13 mouse cellular contexts compared by ENCODE assay signal in genomic region chr8:11460934-11461333, GRCm38 (mm10). TPM values are rescaled to one million over a fixed set of nuclear protein-coding genes. Genes with fewer than 3 reads are reported as not detected.
DNase-seq lines count a peak whose midpoint lies in the region; ATAC-seq and TF ChIP-seq lines count a peak whose summit lies in the region.
"Had no signal": no experiment of that assay in that cellular context is flagged by ENCODE, and none has a peak within 500 bp of the region (broad histone marks: within the 10 kb centered on the region; RNA-seq: fewer than 3 reads in every experiment).

No protein-coding gene starts in this region.

- no peaks in the 10 kb centered on the region for H3K27me3 ChIP-seq in midbrain, embryonic 14.5 days (ENCODE audit: control insufficient read depth, insufficient read depth, low read length)
- no peaks in the 10 kb centered on the region for H3K27me3 ChIP-seq in midbrain, embryonic 11.5 days (ENCODE audit: control insufficient read depth, insufficient read depth, low read length)
- no peaks in the 10 kb centered on the region for H3K27me3 ChIP-seq in heart, embryonic 13.5 days (replicated peaks)
- H3K27me3 ChIP-seq in forebrain, embryonic 12.5 days = no peaks in the 10 kb centered on the region
- H3K27me3 ChIP-seq: embryonic facial prominence, embryonic 15.5 days; hindbrain, embryonic 15.5 days; neural tube, embryonic 15.5 days had no signal

- ATAC-seq in midbrain, embryonic 14.5 days (ENCODE audit: low FRiP score, low TSS enrichment) = no peak
- ATAC-seq in midbrain, embryonic 11.5 days (ENCODE audit: low FRiP score) = no peak
- ATAC-seq in heart, embryonic 13.5 days (ENCODE audit: extremely low read depth, insufficient number of reproducible peaks, low FRiP score, low TSS enrichment) = no peak
- ATAC-seq in forebrain, embryonic 12.5 days (ENCODE audit: low FRiP score) = no peak

- H3K36me3 ChIP-seq in midbrain, embryonic 14.5 days (ENCODE audit: control insufficient read depth, insufficient read depth, low read length) = no peaks in the 10 kb centered on the region
- no peaks in the 10 kb centered on the region for H3K36me3 ChIP-seq in midbrain, embryonic 11.5 days (ENCODE audit: control insufficient read depth, insufficient read depth, low read length)
- H3K36me3 ChIP-seq in heart, embryonic 13.5 days = 0 out of 2 replicates have a peak, but pooled peaks cover 4% of the 10 kb centered on the region
- no peaks in the 10 kb centered on the region for H3K36me3 ChIP-seq in forebrain, embryonic 12.5 days (replicated peaks)
- H3K36me3 ChIP-seq: embryonic facial prominence, embryonic 15.5 days; hindbrain, embryonic 15.5 days; neural tube, embryonic 15.5 days had no signal

- no peak overlapping the region for H3K9ac ChIP-seq in midbrain, embryonic 14.5 days (replicated peaks; ENCODE audit: low read length)
- H3K9ac ChIP-seq in midbrain, embryonic 11.5 days (ENCODE audit: low read length) = no peak overlapping the region
- no peak overlapping the region for H3K9ac ChIP-seq in heart, embryonic 13.5 days
- no peak overlapping the region for H3K9ac ChIP-seq in forebrain, embryonic 12.5 days
- H3K9ac ChIP-seq: embryonic facial prominence, embryonic 15.5 days; hindbrain, embryonic 15.5 days; liver, embryonic 14.5 days; neural tube, embryonic 15.5 days had no signal

- intact Hi-C loops in gastrocnemius, adult 2 months (cut with DNase I) = no loop called here

- TF ChIP-seq CTCF in gastrocnemius, adult 2 months (IDR thresholded peaks at IDR 0.05) = no peak

- H3K27ac ChIP-seq in gastrocnemius, adult 2 months = no peak overlapping the region
- no peak overlapping the region for H3K27ac ChIP-seq in midbrain, embryonic 14.5 days (replicated peaks; ENCODE audit: low read depth, low read length)
- H3K27ac ChIP-seq in midbrain, embryonic 11.5 days (ENCODE audit: low read depth, low read length) = no peak overlapping the region
- H3K27ac ChIP-seq in heart, embryonic 13.5 days (replicated peaks) = peak overlapping the region; percentile 46
- no peak overlapping the region for H3K27ac ChIP-seq in forebrain, embryonic 12.5 days
- H3K27ac ChIP-seq: embryonic facial prominence, embryonic 15.5 days; hindbrain, embryonic 15.5 days; liver, embryonic 14.5 days; neural tube, embryonic 15.5 days had no signal

- peak; percentile 51 for DNase-seq in gastrocnemius, adult 2 months
- DNase-seq in gastrocnemius, postnatal 25 days = no peak
- DNase-seq in midbrain, embryonic 14.5 days = peak; percentile 40
- DNase-seq in midbrain, embryonic 11.5 days (ENCODE audit: low spot score, missing footprints) = no peak
- peak; percentile 53 to 87 for DNase-seq in monocyte, adult 2 months (ENCODE audit: low read depth in 1 of 2, low spot score in 2 of 2)
- DNase-seq in urinary bladder, postnatal 25 days (ENCODE audit: low spot score) = no peak
- DNase-seq: thymus, postnatal 36 days had no signal

- H3K4me3 ChIP-seq in gastrocnemius, adult 2 months = no peak overlapping the region
- H3K4me3 ChIP-seq in midbrain, embryonic 14.5 days (replicated peaks; ENCODE audit: low read depth, low read length) = no peak overlapping the region
- H3K4me3 ChIP-seq in midbrain, embryonic 11.5 days (ENCODE audit: low read depth, low read length) = no peak overlapping the region
- H3K4me3 ChIP-seq in heart, embryonic 13.5 days = no peak overlapping the region
- no peak overlapping the region for H3K4me3 ChIP-seq in forebrain, embryonic 12.5 days (replicated peaks)
- H3K4me3 ChIP-seq: embryonic facial prominence, embryonic 15.5 days; hindbrain, embryonic 15.5 days; neural tube, embryonic 15.5 days had no signal

- no peaks in the 10 kb centered on the region for H3K9me3 ChIP-seq in midbrain, embryonic 14.5 days (ENCODE audit: control insufficient read depth, low read length)
- no peaks in the 10 kb centered on the region for H3K9me3 ChIP-seq in midbrain, embryonic 11.5 days (ENCODE audit: control insufficient read depth, low read length)
- H3K9me3 ChIP-seq in heart, embryonic 13.5 days = no peaks in the 10 kb centered on the region
- no peaks in the 10 kb centered on the region for H3K9me3 ChIP-seq in forebrain, embryonic 12.5 days
- H3K9me3 ChIP-seq: embryonic facial prominence, embryonic 15.5 days; hindbrain, embryonic 15.5 days; neural tube, embryonic 15.5 days had no signal

- H3K4me1 ChIP-seq in midbrain, embryonic 14.5 days (ENCODE audit: control insufficient read depth, insufficient read depth, low read length) = no peaks in the 10 kb centered on the region
- peaks cover 2% of the 10 kb centered on the region; the same call in 1 of the 2 replicates for H3K4me1 ChIP-seq in midbrain, embryonic 11.5 days (ENCODE audit: control insufficient read depth, insufficient read depth, low read length)
- peaks cover 72% of the 10 kb centered on the region for H3K4me1 ChIP-seq in heart, embryonic 13.5 days
- H3K4me1 ChIP-seq in forebrain, embryonic 12.5 days = peaks cover 4% of the 10 kb centered on the region; the same call in 1 of the 2 replicates
- H3K4me1 ChIP-seq: hindbrain, embryonic 15.5 days had no signal

- 58% methylated on average over 2 of the region's 2 CpGs for WGBS in midbrain, embryonic 14.5 days
- 62% methylated on average over 2 of the region's 2 CpGs for WGBS in midbrain, embryonic 11.5 days
- 10% methylated on average over 2 of the region's 2 CpGs for WGBS in heart, embryonic 13.5 days
- 55% methylated on average over 2 of the region's 2 CpGs for WGBS in forebrain, embryonic 12.5 days

- H3K4me2 ChIP-seq in midbrain, embryonic 14.5 days (ENCODE audit: low read length) = no peak overlapping the region
- H3K4me2 ChIP-seq in midbrain, embryonic 11.5 days = no peak overlapping the region
- no peak overlapping the region for H3K4me2 ChIP-seq in heart, embryonic 13.5 days
- no peak overlapping the region for H3K4me2 ChIP-seq in forebrain, embryonic 12.5 days
- H3K4me2 ChIP-seq: embryonic facial prominence, embryonic 15.5 days; hindbrain, embryonic 15.5 days; neural tube, embryonic 15.5 days had no signal

RNA-seq across cellular contexts. Expression of gene Rab20, which starts 17.6 kb away (rescaled TPM):
- 1 to 10 TPM; 1.3 to 2.5 TPM for total RNA-seq in gastrocnemius, adult 2 months (2021)
- total RNA-seq in gastrocnemius, postnatal 25 days (2021) = under 1 TPM; 0.51 to 0.90 TPM
- polyA plus RNA-seq in midbrain, embryonic 14.5 days (2014; fragmentation: Nextera tagmentation; extraction: Ambion mirVana) = 0.25 and 0.31 TPM in 2 replicates
- 0.63 and 0.65 TPM in 2 replicates for polyA plus RNA-seq in midbrain, embryonic 11.5 days (2014; fragmentation: Nextera tagmentation; extraction: Ambion mirVana)
- 28.1 and 30.1 TPM in 2 replicates for polyA plus RNA-seq in heart, embryonic 13.5 days (2015; fragmentation: Nextera tagmentation; extraction: Ambion mirVana)
- polyA plus RNA-seq in forebrain, embryonic 12.5 days (2016; fragmentation: Nextera tagmentation; extraction: Ambion mirVana) = 0.36 and 0.74 TPM in 2 replicates

RNA-seq across cellular contexts. Expression of gene Naxd, which starts 36.4 kb away (rescaled TPM):
- 10 to 100 TPM; 28.1 to 31.2 TPM for total RNA-seq in gastrocnemius, adult 2 months (2021)
- 10 to 100 TPM; 26.3 to 28.9 TPM for total RNA-seq in gastrocnemius, postnatal 25 days (2021)
- polyA plus RNA-seq in midbrain, embryonic 14.5 days (2014; fragmentation: Nextera tagmentation; extraction: Ambion mirVana) = 130 and 150 TPM in 2 replicates
- polyA plus RNA-seq in midbrain, embryonic 11.5 days (2014; fragmentation: Nextera tagmentation; extraction: Ambion mirVana) = 94.2 and 94.8 TPM in 2 replicates
- 73.5 and 77.8 TPM in 2 replicates for polyA plus RNA-seq in heart, embryonic 13.5 days (2015; fragmentation: Nextera tagmentation; extraction: Ambion mirVana)
- polyA plus RNA-seq in forebrain, embryonic 12.5 days (2016; fragmentation: Nextera tagmentation; extraction: Ambion mirVana) = 119 and 127 TPM in 2 replicates

Comparison
In these comparisons a context has a peak if more than half of its experiments do, and no peak if none do; other contexts are left out.
1. DNase-seq: peak in gastrocnemius, adult 2 months (single experiment), midbrain, embryonic 14.5 days (single experiment) and monocyte, adult 2 months (2 of 2); none in gastrocnemius, postnatal 25 days (single experiment), midbrain, embryonic 11.5 days (single experiment) and urinary bladder, postnatal 25 days (single experiment).
2. RNA of gene Rab20, which starts 17.6 kb away (polyA plus RNA-seq): 28.1 to 30.1 TPM in heart, embryonic 13.5 days; 0.63 to 0.65 TPM in midbrain, embryonic 11.5 days, 0.36 to 0.74 TPM in forebrain, embryonic 12.5 days and 0.25 to 0.31 TPM in midbrain, embryonic 14.5 days; every median in the first group is over 10 times any median in the second.